ENCODE assay signal across 7 mouse cellular contexts in genomic region chrX:133686533-133687311, GRCm38 (mm10). TPM values are rescaled to one million over a fixed set of nuclear protein-coding genes. Genes with fewer than 3 reads are reported as not detected.
A peak's percentile ranks its signal among the peaks of the same experiment; 100 is the strongest.
DNase-seq lines count a peak whose midpoint lies in the region; ATAC-seq and TF ChIP-seq lines count a peak whose summit lies in the region.

No protein-coding gene starts in this region.

- H3K4me1 ChIP-seq in lung, embryonic 15.5 days, result peaks cover 3% of the 10 kb centered on the region; the same call in 1 of the 2 replicates
- peaks cover 3% of the 10 kb centered on the region; the same call in 1 of the 2 replicates for H3K4me1 ChIP-seq in lung, adult 2 months (ENCODE audit: control insufficient read depth, insufficient read depth, low read length)
- peaks cover 17% of the 10 kb centered on the region for H3K4me1 ChIP-seq in forebrain, embryonic 10.5 days
- no peaks in the 10 kb centered on the region for H3K4me1 ChIP-seq in intestine, postnatal 0 days (replicated peaks; ENCODE audit: control insufficient read depth, insufficient read depth, low read length)
- H3K4me1 ChIP-seq in olfactory bulb, adult 2 months (ENCODE audit: control insufficient read depth, insufficient read depth, low read length), result peaks cover 14% of the 10 kb centered on the region; the same call in 1 of the 2 replicates

- H3K9me3 ChIP-seq in lung, embryonic 15.5 days, result no peaks in the 10 kb centered on the region
- H3K9me3 ChIP-seq in forebrain, embryonic 10.5 days, result 0 out of 2 replicates have a peak, but pooled peaks cover 4% of the 10 kb centered on the region
- H3K9me3 ChIP-seq in intestine, postnatal 0 days (ENCODE audit: control insufficient read depth), result no peaks in the 10 kb centered on the region

- peak overlapping the region; percentile 90 for H3K4me2 ChIP-seq in lung, embryonic 15.5 days
- H3K4me2 ChIP-seq in intestine, postnatal 0 days (replicated peaks; ENCODE audit: low read depth), result peak overlapping the region; percentile 76

- no peak for TF ChIP-seq CTCF in lung, adult 2 months (IDR thresholded peaks at IDR 0.05; ENCODE audit: insufficient read depth, low read length)
- no peak for TF ChIP-seq CTCF in intestine, postnatal 0 days (IDR thresholded peaks at IDR 0.05; ENCODE audit: low read depth)
- no peak for TF ChIP-seq CTCF in olfactory bulb, adult 2 months (IDR thresholded peaks at IDR 0.05; ENCODE audit: insufficient read depth, low read depth, low read length)

- ATAC-seq in lung, embryonic 15.5 days (ENCODE audit: borderline replicate concordance, extremely low read depth, low FRiP score, low TSS enrichment), result no peak
- no peak for ATAC-seq in intestine, postnatal 0 days

- H3K9ac ChIP-seq in lung, embryonic 15.5 days, result no peak overlapping the region
- H3K9ac ChIP-seq in intestine, postnatal 0 days (ENCODE audit: low read depth, low read length), result no peak overlapping the region

- peaks cover 67% of the 10 kb centered on the region for H3K27me3 ChIP-seq in lung, embryonic 15.5 days
- H3K27me3 ChIP-seq in forebrain, embryonic 10.5 days (ENCODE audit: poor library complexity, severe bottlenecking), result peaks cover 87% of the 10 kb centered on the region
- H3K27me3 ChIP-seq in intestine, postnatal 0 days (replicated peaks; ENCODE audit: control insufficient read depth, insufficient read depth, low read length), result peaks cover 30% of the 10 kb centered on the region

- no peak overlapping the region for H3K27ac ChIP-seq in lung, embryonic 15.5 days
- H3K27ac ChIP-seq in forebrain, embryonic 10.5 days, result peak overlapping the region; percentile 86
- no peak overlapping the region for H3K27ac ChIP-seq in intestine, postnatal 0 days (ENCODE audit: low read depth, low read length)
- H3K27ac ChIP-seq in olfactory bulb, adult 2 months (ENCODE audit: insufficient read depth, low read depth, low read length), result no peak overlapping the region

- no peak for TF ChIP-seq POLR2A in lung, adult 2 months (IDR thresholded peaks at IDR 0.05; ENCODE audit: borderline replicate concordance, extremely low read depth, low read depth, low read length)
- TF ChIP-seq POLR2A in olfactory bulb, adult 2 months (IDR thresholded peaks at IDR 0.05; ENCODE audit: insufficient read depth, low read depth, low read length), result no peak

- H3K36me3 ChIP-seq in lung, embryonic 15.5 days, result no peaks in the 10 kb centered on the region
- H3K36me3 ChIP-seq in forebrain, embryonic 10.5 days (replicated peaks), result no peaks in the 10 kb centered on the region; the same call in 1 of the 2 replicates
- H3K36me3 ChIP-seq in intestine, postnatal 0 days (ENCODE audit: control insufficient read depth, insufficient read depth), result no peaks in the 10 kb centered on the region

- WGBS in lung, embryonic 15.5 days, result 20% methylated on average over 52 of the region's 55 CpGs
- 39% methylated on average over 55 of the region's 55 CpGs for WGBS in lung, adult 2 months
- 32% methylated on average over 55 of the region's 55 CpGs for WGBS in forebrain, embryonic 10.5 days
- WGBS in intestine, postnatal 0 days, result 16% methylated on average over 55 of the region's 55 CpGs
- 27% methylated on average over 55 of the region's 55 CpGs for WGBS in olfactory bulb, adult 2 months

- no peak for DNase-seq in lung, adult 2 months
- peak; percentile 19 for DNase-seq in forebrain, embryonic 10.5 days (ENCODE audit: extremely low spot score, low spot score)
- DNase-seq in spleen, postnatal 10 days (ENCODE audit: low spot score in 2 of 2), result no peak
- no peak for DNase-seq in urinary bladder, postnatal 10 days (ENCODE audit: low spot score)

- H3K4me3 ChIP-seq in lung, embryonic 15.5 days, result peak overlapping the region; percentile 50
- no peak overlapping the region for H3K4me3 ChIP-seq in lung, adult 2 months (replicated peaks; ENCODE audit: extremely low read depth, low read depth, low read length)
- peak overlapping the region; percentile 65 for H3K4me3 ChIP-seq in forebrain, embryonic 10.5 days
- peak overlapping the region; percentile 48 for H3K4me3 ChIP-seq in intestine, postnatal 0 days (ENCODE audit: low read depth, low read length)
- H3K4me3 ChIP-seq in olfactory bulb, adult 2 months (ENCODE audit: insufficient read depth, low read depth, low read length), result peak overlapping the region; percentile 76

RNA-seq across cellular contexts. Expression of gene Pcdh19, which starts 2.1 kb away (rescaled TPM):
- 1.3 and 1.6 TPM in 2 replicates for polyA plus RNA-seq in lung, embryonic 15.5 days (2015; fragmentation: Nextera tagmentation; extraction: Ambion mirVana)
- polyA plus RNA-seq in lung, adult 2 months (2012; rRNA removed), result 0.77 and 1.1 TPM in 2 replicates
- 12.1 and 12.3 TPM in 2 replicates for polyA plus RNA-seq in forebrain, embryonic 10.5 days (2016; fragmentation: Nextera tagmentation; extraction: Ambion mirVana)
- polyA plus RNA-seq in intestine, postnatal 0 days (2015; fragmentation: Nextera tagmentation; extraction: Ambion mirVana), result 1.3 and 1.7 TPM in 2 replicates
- polyA plus RNA-seq in olfactory bulb, adult 2 months (2012; ENCODE audit: insufficient read depth, insufficient read length, low replicate concordance, missing spikeins), result not detected in 2 replicates
